ENCODE assay signal across 8 mouse cellular contexts in genomic region chr10:111031511-111032365, GRCm38 (mm10). TPM values are rescaled to one million over a fixed set of nuclear protein-coding genes. Genes with fewer than 3 reads are reported as not detected.
DNase-seq lines count a peak whose midpoint lies in the region; ATAC-seq lines count a peak whose summit lies in the region.

No protein-coding gene starts in this region.

- no peaks in the 10 kb centered on the region for H3K9me3 ChIP-seq in forebrain, embryonic 10.5 days
- H3K9me3 ChIP-seq in heart, embryonic 16.5 days (replicated peaks; ENCODE audit: control insufficient read depth, low read length), result no peaks in the 10 kb centered on the region

- 0 out of 2 replicates have a peak, but pooled peaks have one; percentile 14 for ATAC-seq in heart, embryonic 16.5 days (replicated peaks; ENCODE audit: extremely low read depth, insufficient read depth, low FRiP score)

- DNase-seq in 3134 (ENCODE audit: extremely low read depth, insufficient read length, low spot score), result peak; percentile 6
- DNase-seq in Muller cell, postnatal 12 days (ENCODE audit: inconsistent ontology term), result peak; percentile 43
- no peak for DNase-seq in forebrain, embryonic 10.5 days (ENCODE audit: extremely low spot score, low spot score)
- peak; percentile 26 to 31 for DNase-seq in kidney, postnatal 36 days
- DNase-seq in skeletal muscle tissue, adult 2 months (ENCODE audit: low read depth, low spot score), result peak; percentile 60
- no peak for DNase-seq in embryo, embryonic 10 days (ENCODE audit: low spot score)

- H3K4me1 ChIP-seq in forebrain, embryonic 10.5 days, result peaks cover 6% of the 10 kb centered on the region
- peaks cover 8% of the 10 kb centered on the region for H3K4me1 ChIP-seq in heart, embryonic 16.5 days (ENCODE audit: control insufficient read depth, insufficient read depth, low read length)

- H3K27me3 ChIP-seq in forebrain, embryonic 10.5 days (ENCODE audit: poor library complexity, severe bottlenecking), result peaks cover 4% of the 10 kb centered on the region; the same call in 1 of the 2 replicates
- H3K27me3 ChIP-seq in heart, embryonic 16.5 days (ENCODE audit: control insufficient read depth, insufficient read depth, low read length), result no peaks in the 10 kb centered on the region

- 42% methylated on average over 20 of the region's 20 CpGs for WGBS in forebrain, embryonic 10.5 days
- WGBS in heart, embryonic 16.5 days, result 22% methylated on average over 20 of the region's 20 CpGs
- under 1% methylated on average over 19 of the region's 20 CpGs for WGBS in macrophage (ENCODE audit: missing documents)

- H3K4me3 ChIP-seq in forebrain, embryonic 10.5 days, result peak overlapping the region; percentile 34
- H3K4me3 ChIP-seq in heart, embryonic 16.5 days (ENCODE audit: low read length), result peak overlapping the region; percentile 51
- H3K4me3 ChIP-seq in macrophage (ENCODE audit: inconsistent target), result peak overlapping the region; percentile 32

- peak overlapping the region; percentile 60 for H3K4me2 ChIP-seq in heart, embryonic 16.5 days (ENCODE audit: low read depth, low read length)

- H3K79me2 ChIP-seq in macrophage (ENCODE audit: inconsistent target), result no peaks in the 10 kb centered on the region

- no peak overlapping the region for H3K27ac ChIP-seq in forebrain, embryonic 10.5 days
- no peak overlapping the region; the same call in 1 of the 2 replicates for H3K27ac ChIP-seq in heart, embryonic 16.5 days (ENCODE audit: low read length)
- no peak overlapping the region for H3K27ac ChIP-seq in macrophage

- H3K36me3 ChIP-seq in forebrain, embryonic 10.5 days (replicated peaks), result no peaks in the 10 kb centered on the region
- H3K36me3 ChIP-seq in heart, embryonic 16.5 days (ENCODE audit: control insufficient read depth, insufficient read depth), result no peaks in the 10 kb centered on the region
- H3K36me3 ChIP-seq in macrophage (ENCODE audit: inconsistent target), result no peaks in the 10 kb centered on the region

- H3K9ac ChIP-seq in heart, embryonic 16.5 days (ENCODE audit: low read length), result peak overlapping the region; percentile 53

RNA-seq across cellular contexts. Expression of gene Zdhhc17, which starts 21.8 kb away (rescaled TPM):
- 26.7 and 27.9 TPM in 2 replicates for polyA plus RNA-seq in forebrain, embryonic 10.5 days (2016; fragmentation: Nextera tagmentation; extraction: Ambion mirVana)
- polyA plus RNA-seq in heart, embryonic 16.5 days (2015; fragmentation: Nextera tagmentation; extraction: Ambion mirVana), result 18.0 and 19.1 TPM in 2 replicates
- total RNA-seq in macrophage (2018; cell fraction: chromatin; rRNA removed), result 100 to 1,000 TPM in 4 of 26 experiments, 10 to 100 TPM in 22; 45.1 to 112 (median 85.8) TPM
- 10 to 100 TPM in 15 of 26 experiments, 1 to 10 TPM in 11; 6.0 to 14.8 (median 10.5) TPM for total RNA-seq in macrophage (2018; cell fraction: cytosol; rRNA removed)
- 10 to 100 TPM; 21.3 to 80.1 (median 44.7) TPM for total RNA-seq in macrophage (2018; cell fraction: nucleus; rRNA removed)
- 8.6 to 11.9 TPM (median 11.5 TPM) in 3 replicates for polyA plus RNA-seq in macrophage (2018)

Comparison
In these comparisons a context has a peak if more than half of its experiments do, and no peak if none do; other contexts are left out.
1. DNase-seq: peak in 3134 (single experiment), Muller cell, postnatal 12 days (single experiment), kidney, postnatal 36 days (2 of 2) and skeletal muscle tissue, adult 2 months (single experiment); none in forebrain, embryonic 10.5 days (single experiment) and embryo, embryonic 10 days (single experiment).
2. Peak in every context shown above with its lines, with median percentiles within 50 percentile points of each other: H3K4me3 ChIP-seq.